Mouse (Mus musculus): ENCODE data around the gene Dusp5. TPM values are rescaled to one million over a fixed set of nuclear protein-coding genes. Genes with fewer than 3 reads are reported as not detected.

Gene Dusp5
- polyA plus RNA-seq, 1 experiment from 2014 or later = 4.2 TPM

GRCm38 (mm10) chr19:53519981-53520380 lies 8.9 kb upstream of the Dusp5 start:
- H3K27ac ChIP-seq (replicated peaks; ENCODE audit: low read depth, low read length) = no peak overlapping the region
- ATAC-seq (replicated peaks; ENCODE audit: insufficient number of reproducible peaks, low FRiP score, low TSS enrichment, low read depth) (no peak), DNase-seq (ENCODE audit: low spot score) (no peak)
- H3K9me3 ChIP-seq (replicated peaks; ENCODE audit: control insufficient read depth, low read length) = no peaks in the 10 kb centered on the region
- no peak overlapping the region for H3K4me2 ChIP-seq (ENCODE audit: low read depth, low read length)
- no peaks in the 10 kb centered on the region for H3K4me1 ChIP-seq (ENCODE audit: control insufficient read depth, insufficient read depth, low read length)
- no peaks in the 10 kb centered on the region for H3K27me3 ChIP-seq (ENCODE audit: control insufficient read depth, insufficient read depth, low read length)
- H3K9ac ChIP-seq (replicated peaks; ENCODE audit: low read length) = no peak overlapping the region
- WGBS = 89% methylated on average over 10 of the region's 10 CpGs
- no peak overlapping the region for H3K4me3 ChIP-seq (ENCODE audit: low read depth, low read length)
- no peaks in the 10 kb centered on the region for H3K36me3 ChIP-seq (replicated peaks; ENCODE audit: control insufficient read depth, insufficient read depth, low read depth, low read length)

- no peak overlapping the region for H3K9ac ChIP-seq (replicated peaks; ENCODE audit: low read length)
- ATAC-seq (replicated peaks; ENCODE audit: insufficient number of reproducible peaks, low FRiP score, low TSS enrichment, low read depth) = no peak
- no peaks in the 10 kb centered on the region for H3K36me3 ChIP-seq (replicated peaks; ENCODE audit: control insufficient read depth, insufficient read depth, low read depth, low read length)
- H3K4me1 ChIP-seq (ENCODE audit: control insufficient read depth, insufficient read depth, low read length) = no peaks in the 10 kb centered on the region
- no peaks in the 10 kb centered on the region for H3K27me3 ChIP-seq (ENCODE audit: control insufficient read depth, insufficient read depth, low read length)
- 52% methylated on average over 11 of the region's 11 CpGs for WGBS
- no peak overlapping the region for H3K4me2 ChIP-seq (ENCODE audit: low read depth, low read length)
- no peak overlapping the region for H3K27ac ChIP-seq (replicated peaks; ENCODE audit: low read depth, low read length)
- no peaks in the 10 kb centered on the region for H3K9me3 ChIP-seq (replicated peaks; ENCODE audit: control insufficient read depth, low read length)
- DNase-seq (ENCODE audit: low spot score) = no peak
- H3K4me3 ChIP-seq (ENCODE audit: low read depth, low read length) = no peak overlapping the region
Observed at GRCm38 (mm10) chr19:53521137-53521795, 7.6 kb upstream of the Dusp5 start.

- Histone ChIP-seq H3K4me1 (ENCODE audit: control insufficient read depth, insufficient read depth, low read length) (no peaks in the 10 kb centered on the region; the same call in 1 of the 2 replicates), H3K36me3 (replicated peaks; ENCODE audit: control insufficient read depth, insufficient read depth, low read depth, low read length) (no peaks in the 10 kb centered on the region), H3K9me3 (replicated peaks; ENCODE audit: control insufficient read depth, low read length) (no peaks in the 10 kb centered on the region), H3K4me3 (ENCODE audit: low read depth, low read length) (no peak overlapping the region), H3K27ac (replicated peaks; ENCODE audit: low read depth, low read length) (no peak overlapping the region), H3K4me2 (ENCODE audit: low read depth, low read length) (no peak overlapping the region), H3K9ac (replicated peaks; ENCODE audit: low read length) (0 out of 2 replicates have a peak overlapping the region, but pooled peaks have one; percentile 11), H3K27me3 (ENCODE audit: control insufficient read depth, insufficient read depth, low read length) (no peaks in the 10 kb centered on the region)
- 21% methylated on average over 10 of the region's 10 CpGs for WGBS
- no peak for DNase-seq (ENCODE audit: low spot score)
- ATAC-seq (replicated peaks; ENCODE audit: insufficient number of reproducible peaks, low FRiP score, low TSS enrichment, low read depth) = no peak
Observed at GRCm38 (mm10) chr19:53527480-53527879, 1.4 kb upstream of the Dusp5 start.

- WGBS = 2% methylated on average over 13 of the region's 13 CpGs
- Histone ChIP-seq H3K9me3 (replicated peaks; ENCODE audit: control insufficient read depth, low read length) (no peaks in the 10 kb centered on the region), H3K4me2 (ENCODE audit: low read depth, low read length) (peak overlapping the region; percentile 97), H3K36me3 (replicated peaks; ENCODE audit: control insufficient read depth, insufficient read depth, low read depth, low read length) (no peaks in the 10 kb centered on the region), H3K27ac (replicated peaks; ENCODE audit: low read depth, low read length) (no peak overlapping the region), H3K9ac (replicated peaks; ENCODE audit: low read length) (peak overlapping the region; percentile 75), H3K4me1 (ENCODE audit: control insufficient read depth, insufficient read depth, low read length) (no peaks in the 10 kb centered on the region; the same call in 1 of the 2 replicates), H3K4me3 (ENCODE audit: low read depth, low read length) (peak overlapping the region; percentile 61), H3K27me3 (ENCODE audit: control insufficient read depth, insufficient read depth, low read length) (no peaks in the 10 kb centered on the region)
- ATAC-seq (replicated peaks; ENCODE audit: insufficient number of reproducible peaks, low FRiP score, low TSS enrichment, low read depth) (no peak), DNase-seq (ENCODE audit: low spot score) (peak; percentile 28)
Observed at GRCm38 (mm10) chr19:53528131-53528621, 733 bp upstream of the Dusp5 start.

GRCm38 (mm10) chr19:53529455-53529704 lies 471 bp downstream of the Dusp5 start:
- Histone ChIP-seq H3K9me3 (replicated peaks; ENCODE audit: control insufficient read depth, low read length) (no peaks in the 10 kb centered on the region), H3K4me3 (ENCODE audit: low read depth, low read length) (peak overlapping the region; percentile 61), H3K4me2 (ENCODE audit: low read depth, low read length) (peak overlapping the region; percentile 97), H3K27me3 (ENCODE audit: control insufficient read depth, insufficient read depth, low read length) (no peaks in the 10 kb centered on the region), H3K27ac (replicated peaks; ENCODE audit: low read depth, low read length) (no peak overlapping the region), H3K36me3 (replicated peaks; ENCODE audit: control insufficient read depth, insufficient read depth, low read depth, low read length) (no peaks in the 10 kb centered on the region), H3K9ac (replicated peaks; ENCODE audit: low read length) (peak overlapping the region; percentile 55), H3K4me1 (ENCODE audit: control insufficient read depth, insufficient read depth, low read length) (no peaks in the 10 kb centered on the region; the same call in 1 of the 2 replicates)
- DNase-seq (ENCODE audit: low spot score) = no peak
- no peak for ATAC-seq (replicated peaks; ENCODE audit: insufficient number of reproducible peaks, low FRiP score, low TSS enrichment, low read depth)
- WGBS = 0% methylated on average over 33 of the region's 36 CpGs

GRCm38 (mm10) chr19:53529705-53530562 lies 1.0 kb downstream of the Dusp5 start:
- Histone ChIP-seq H3K27me3 (ENCODE audit: control insufficient read depth, insufficient read depth, low read length) (no peaks in the 10 kb centered on the region), H3K4me1 (ENCODE audit: control insufficient read depth, insufficient read depth, low read length) (no peaks in the 10 kb centered on the region; the same call in 1 of the 2 replicates), H3K4me3 (ENCODE audit: low read depth, low read length) (peak overlapping the region; percentile 61), H3K36me3 (replicated peaks; ENCODE audit: control insufficient read depth, insufficient read depth, low read depth, low read length) (no peaks in the 10 kb centered on the region), H3K9ac (replicated peaks; ENCODE audit: low read length) (peak overlapping the region; percentile 55), H3K4me2 (ENCODE audit: low read depth, low read length) (peak overlapping the region; percentile 97), H3K27ac (replicated peaks; ENCODE audit: low read depth, low read length) (no peak overlapping the region), H3K9me3 (replicated peaks; ENCODE audit: control insufficient read depth, low read length) (no peaks in the 10 kb centered on the region)
- 2% methylated on average over 31 of the region's 31 CpGs for WGBS
- ATAC-seq (replicated peaks; ENCODE audit: insufficient number of reproducible peaks, low FRiP score, low TSS enrichment, low read depth) (peak; percentile 40; the same call in 1 of the 2 replicates), DNase-seq (ENCODE audit: low spot score) (peak; percentile 54)

- Histone ChIP-seq H3K9me3 (replicated peaks; ENCODE audit: control insufficient read depth, low read length) (no peaks in the 10 kb centered on the region), H3K4me1 (ENCODE audit: control insufficient read depth, insufficient read depth, low read length) (no peaks in the 10 kb centered on the region; the same call in 1 of the 2 replicates), H3K4me3 (ENCODE audit: low read depth, low read length) (no peak overlapping the region), H3K4me2 (ENCODE audit: low read depth, low read length) (no peak overlapping the region), H3K9ac (replicated peaks; ENCODE audit: low read length) (no peak overlapping the region), H3K36me3 (replicated peaks; ENCODE audit: control insufficient read depth, insufficient read depth, low read depth, low read length) (no peaks in the 10 kb centered on the region), H3K27me3 (ENCODE audit: control insufficient read depth, insufficient read depth, low read length) (no peaks in the 10 kb centered on the region), H3K27ac (replicated peaks; ENCODE audit: low read depth, low read length) (no peak overlapping the region)
- WGBS = 52% methylated on average over 10 of the region's 10 CpGs
- DNase-seq (ENCODE audit: low spot score) (no peak), ATAC-seq (replicated peaks; ENCODE audit: insufficient number of reproducible peaks, low FRiP score, low TSS enrichment, low read depth) (no peak)
Observed at GRCm38 (mm10) chr19:53531416-53531815, 2.5 kb downstream of the Dusp5 start.

- Histone ChIP-seq H3K27me3 (ENCODE audit: control insufficient read depth, insufficient read depth, low read length) (no peaks in the 10 kb centered on the region), H3K27ac (replicated peaks; ENCODE audit: low read depth, low read length) (no peak overlapping the region), H3K9me3 (replicated peaks; ENCODE audit: control insufficient read depth, low read length) (no peaks in the 10 kb centered on the region), H3K9ac (replicated peaks; ENCODE audit: low read length) (no peak overlapping the region), H3K36me3 (replicated peaks; ENCODE audit: control insufficient read depth, insufficient read depth, low read depth, low read length) (no peaks in the 10 kb centered on the region), H3K4me1 (ENCODE audit: control insufficient read depth, insufficient read depth, low read length) (no peaks in the 10 kb centered on the region; the same call in 1 of the 2 replicates), H3K4me3 (ENCODE audit: low read depth, low read length) (no peak overlapping the region), H3K4me2 (ENCODE audit: low read depth, low read length) (no peak overlapping the region)
- no peak for ATAC-seq (replicated peaks; ENCODE audit: insufficient number of reproducible peaks, low FRiP score, low TSS enrichment, low read depth)
- WGBS = 51% methylated on average over 6 of the region's 6 CpGs
- DNase-seq (ENCODE audit: low spot score) = no peak
Observed at GRCm38 (mm10) chr19:53532021-53532420, 3.1 kb downstream of the Dusp5 start.

Measured in embryonic facial prominence, embryonic 11.5 days (tissue).